Mouse (Mus musculus): ENCODE data around the gene Slc38a1.
"Not testable (repeated sequence)": the region's sequence is repeated elsewhere in the genome, so short reads cannot be mapped to it uniquely, and the experiment has no call there.

Gene Slc38a1

DNA sequence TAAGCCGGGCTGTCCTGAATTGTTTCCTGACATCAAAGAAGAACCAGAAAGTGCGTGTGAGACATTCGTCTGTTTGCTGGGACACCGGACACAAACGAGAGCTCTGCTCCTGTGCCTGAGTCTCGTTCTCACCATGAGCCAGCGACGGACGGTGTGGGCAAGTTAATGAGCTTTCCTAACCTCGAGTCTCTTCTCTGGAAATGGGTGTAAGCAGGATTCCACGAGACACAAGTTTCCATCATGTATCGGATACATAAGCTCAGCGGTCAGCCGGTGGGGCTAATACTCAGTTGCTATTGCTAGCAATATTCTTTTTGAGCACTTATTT, 15.5 kb upstream of the Slc38a1 start:
- DNase-seq (ENCODE audit: low spot score in 2 of 2), result no peak

- no peak for DNase-seq (ENCODE audit: low spot score in 2 of 2)
These were observed 15.0 kb upstream of the Slc38a1 start for GRCm38 (mm10) chr15:96657576-96658274.

DNA sequence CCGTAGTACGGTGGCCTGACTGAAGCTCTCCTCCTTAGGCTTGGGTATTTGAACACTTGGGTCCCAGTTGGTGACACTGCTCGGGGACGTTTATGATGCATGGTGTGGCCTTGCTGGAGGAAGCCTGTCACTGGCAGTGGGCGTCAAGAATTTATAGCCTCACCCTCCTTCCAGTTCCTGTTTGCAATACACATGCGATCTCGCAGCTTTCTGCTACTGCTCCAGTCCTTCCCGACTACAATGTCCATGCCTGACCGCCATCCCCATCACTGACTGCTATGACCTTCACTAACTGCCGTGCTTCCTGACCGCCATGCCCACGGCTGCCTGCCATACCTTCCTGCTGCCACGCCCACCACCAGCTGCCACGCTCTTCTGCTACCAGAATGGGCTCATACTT, 12.8 kb upstream of the Slc38a1 start:
- DNase-seq (ENCODE audit: low spot score in 2 of 2), result peak in 1 of 2 experiments; percentile 28

GRCm38 (mm10) chr15:96654714-96655113, 12.0 kb upstream of the Slc38a1 start:
- peak; percentile 28 to 47 for DNase-seq (ENCODE audit: low spot score in 2 of 2)

DNA sequence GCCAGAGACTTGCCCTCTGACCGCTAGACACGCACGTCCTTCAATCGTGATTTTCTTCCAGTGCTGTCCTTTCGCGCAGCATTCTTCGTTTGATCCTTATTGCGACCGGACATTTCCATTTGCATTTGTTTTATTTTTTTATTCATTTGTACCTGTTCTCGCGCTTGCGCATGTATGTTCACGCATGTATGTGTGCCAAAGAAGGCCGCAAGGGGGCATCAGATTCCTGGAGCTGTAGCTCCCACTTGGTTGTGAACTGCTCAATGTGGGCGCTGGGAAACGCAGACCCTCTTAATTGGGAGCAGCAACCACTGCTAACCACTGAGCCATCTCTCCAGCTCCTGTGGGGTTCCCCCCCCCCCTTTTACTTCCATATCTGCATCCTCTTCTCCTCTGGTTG, 10.3 kb upstream of the Slc38a1 start:
- no peak for DNase-seq (ENCODE audit: low spot score in 2 of 2)

DNA sequence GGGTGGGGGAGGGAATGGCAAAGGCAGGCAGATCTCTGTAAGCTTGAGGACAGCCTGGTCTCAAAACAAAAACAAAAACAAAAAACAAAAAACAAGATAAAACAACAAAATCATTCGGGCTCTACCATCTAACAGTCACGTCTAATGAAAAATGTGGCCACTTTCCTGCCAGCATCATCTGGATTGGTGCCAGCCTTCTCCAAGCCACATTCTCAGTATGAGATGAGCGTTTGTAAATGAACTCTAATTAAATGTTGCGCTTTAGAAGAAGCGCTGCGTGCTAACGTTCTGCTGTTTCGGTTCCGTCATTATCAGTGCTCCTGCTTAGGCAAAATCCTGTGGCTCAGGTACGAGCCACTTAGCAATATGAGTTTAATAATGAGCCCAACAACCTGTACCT, 9.8 kb upstream of the Slc38a1 start:
- DNase-seq (ENCODE audit: low spot score in 2 of 2), result no peak

DNA sequence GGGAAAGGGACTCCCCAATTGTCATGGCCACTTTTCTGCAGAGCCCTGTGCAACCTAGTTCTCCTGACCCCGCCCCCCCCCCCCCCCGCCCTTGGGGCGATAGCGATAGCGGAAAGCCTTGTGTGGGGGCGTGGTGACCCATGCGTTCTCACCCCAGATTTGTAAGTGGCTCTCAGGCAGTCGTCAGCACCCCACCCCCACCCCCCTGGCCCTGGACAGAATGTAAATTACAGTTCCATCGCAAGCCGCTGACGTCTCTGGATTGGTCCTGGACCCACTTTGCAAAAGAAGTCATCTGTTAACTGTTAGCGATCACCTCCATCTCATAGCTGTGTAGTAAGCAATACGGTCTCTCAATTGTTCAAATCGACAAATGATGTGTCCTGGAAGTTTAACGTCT, 4.7 kb upstream of the Slc38a1 start:
- DNase-seq (ENCODE audit: low spot score in 2 of 2), result no peak

- peak in 1 of 2 experiments; percentile 23 for DNase-seq (ENCODE audit: low spot score in 2 of 2)
These were observed 785 bp downstream of the Slc38a1 start for GRCm38 (mm10) chr15:96641821-96642435.

DNA sequence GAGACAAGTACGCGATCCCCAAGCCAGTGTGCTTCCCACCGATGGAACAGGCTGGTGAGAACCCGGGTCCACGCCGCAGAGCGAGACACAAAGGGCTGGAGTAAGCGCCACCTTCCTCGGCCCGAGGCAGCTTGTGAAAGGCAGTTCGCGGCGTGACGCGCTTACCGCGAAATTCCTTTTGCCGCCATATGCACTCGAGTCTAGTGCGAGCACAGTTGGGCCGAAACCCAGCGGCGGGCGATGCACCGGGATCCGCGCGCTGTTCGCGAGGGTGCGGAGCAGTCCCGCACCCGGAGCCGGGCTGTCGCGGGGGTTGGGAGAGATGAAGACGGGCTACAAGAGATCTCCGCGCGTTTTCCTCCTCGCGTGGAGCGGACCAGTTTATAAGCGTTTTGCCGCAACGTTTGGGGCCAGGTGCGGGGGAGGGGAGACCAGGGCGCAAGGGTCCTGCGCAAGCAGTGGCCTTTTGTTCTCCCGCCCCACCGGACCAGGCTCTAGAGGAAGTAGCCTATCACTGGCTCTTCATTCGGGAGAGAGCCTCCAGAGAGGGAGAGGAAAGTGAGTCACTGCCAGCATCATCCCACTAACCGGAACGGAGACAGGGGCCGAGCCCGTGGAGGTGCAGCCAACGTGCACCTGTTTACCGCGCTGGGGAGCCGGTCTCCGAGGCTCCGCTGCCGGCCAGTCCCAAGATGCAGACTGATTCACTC, 1.4 kb downstream of the Slc38a1 start:
- peak; percentile 38 to 46 for DNase-seq (ENCODE audit: low spot score in 2 of 2)

DNA sequence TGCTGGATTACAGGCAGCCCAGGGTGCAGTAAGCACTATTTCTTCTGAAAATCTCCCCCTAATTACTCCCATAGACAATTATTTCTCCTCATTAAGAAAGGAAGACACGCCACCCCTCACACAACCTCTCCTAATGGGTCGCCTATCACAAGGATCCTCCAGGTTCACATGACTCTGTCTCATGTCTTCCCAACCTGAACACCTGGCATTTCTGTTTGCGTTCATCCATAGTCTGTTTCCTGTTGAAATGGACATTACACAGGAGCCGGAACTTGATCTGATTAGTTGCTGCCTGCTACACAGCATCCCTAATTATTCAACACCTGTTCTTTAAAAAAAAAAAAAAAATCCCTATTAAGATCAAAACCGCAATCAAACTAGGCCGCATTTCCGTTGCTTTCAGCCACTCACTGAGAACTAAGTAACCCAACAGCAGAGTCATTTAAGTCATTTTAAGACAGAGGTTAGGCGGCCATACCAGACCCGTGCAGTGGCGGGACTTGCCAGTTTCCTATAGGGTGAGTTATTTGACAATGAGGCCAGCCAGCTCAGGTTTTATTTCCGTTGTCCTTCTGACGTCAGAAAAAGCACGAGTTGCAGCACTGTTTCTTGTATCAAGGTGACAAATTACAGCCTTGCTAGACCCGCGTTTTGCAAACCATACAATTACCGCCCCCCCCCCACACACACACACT, 2.3 kb downstream of the Slc38a1 start:
- DNase-seq (ENCODE audit: low spot score in 2 of 2), result peak in 1 of 2 experiments; percentile 22

DNA sequence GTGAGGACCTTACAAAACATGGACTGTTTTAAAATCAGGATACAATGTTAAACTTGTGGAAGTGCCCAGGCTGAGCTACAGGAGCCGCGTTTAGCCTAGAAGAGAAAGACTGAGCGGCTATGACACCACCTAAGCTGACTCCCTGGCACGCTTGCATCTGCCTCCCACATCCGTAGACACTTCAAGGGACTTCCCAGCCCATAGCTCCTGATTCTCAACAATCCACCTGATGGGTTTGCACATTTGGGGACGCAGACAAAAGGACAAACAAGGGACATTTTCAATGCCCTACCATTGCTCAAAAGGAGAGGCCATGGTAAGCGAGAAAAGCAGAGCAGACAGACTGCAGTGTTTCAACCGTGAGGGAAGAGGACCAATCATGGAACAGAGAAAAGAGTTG, 3.1 kb downstream of the Slc38a1 start:
- no peak for DNase-seq (ENCODE audit: low spot score in 2 of 2)

DNA sequence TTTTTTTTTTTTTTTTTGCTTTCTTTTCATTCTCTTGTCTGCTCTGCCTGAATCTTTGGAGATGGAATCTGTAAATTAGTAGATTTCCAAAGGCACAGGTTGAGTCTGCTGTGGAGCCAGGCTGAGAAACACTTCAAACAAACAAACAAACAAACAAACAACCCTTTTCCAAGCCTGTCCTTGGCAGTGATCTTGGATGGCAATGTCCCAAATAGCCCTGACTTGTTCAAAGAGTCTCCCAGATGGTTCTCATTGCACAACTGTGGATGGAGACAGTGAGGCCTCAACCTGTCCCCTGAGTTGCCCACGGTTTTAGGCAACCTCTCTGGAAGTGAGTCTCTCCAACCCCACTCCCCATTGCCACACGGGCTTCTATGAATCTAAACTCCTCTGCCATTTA, 4.1 kb downstream of the Slc38a1 start:
- no peak for DNase-seq (ENCODE audit: low spot score in 2 of 2)

GRCm38 (mm10) chr15:96638173-96638572, 4.5 kb downstream of the Slc38a1 start:
- no peak for DNase-seq (ENCODE audit: low spot score in 2 of 2)

DNA sequence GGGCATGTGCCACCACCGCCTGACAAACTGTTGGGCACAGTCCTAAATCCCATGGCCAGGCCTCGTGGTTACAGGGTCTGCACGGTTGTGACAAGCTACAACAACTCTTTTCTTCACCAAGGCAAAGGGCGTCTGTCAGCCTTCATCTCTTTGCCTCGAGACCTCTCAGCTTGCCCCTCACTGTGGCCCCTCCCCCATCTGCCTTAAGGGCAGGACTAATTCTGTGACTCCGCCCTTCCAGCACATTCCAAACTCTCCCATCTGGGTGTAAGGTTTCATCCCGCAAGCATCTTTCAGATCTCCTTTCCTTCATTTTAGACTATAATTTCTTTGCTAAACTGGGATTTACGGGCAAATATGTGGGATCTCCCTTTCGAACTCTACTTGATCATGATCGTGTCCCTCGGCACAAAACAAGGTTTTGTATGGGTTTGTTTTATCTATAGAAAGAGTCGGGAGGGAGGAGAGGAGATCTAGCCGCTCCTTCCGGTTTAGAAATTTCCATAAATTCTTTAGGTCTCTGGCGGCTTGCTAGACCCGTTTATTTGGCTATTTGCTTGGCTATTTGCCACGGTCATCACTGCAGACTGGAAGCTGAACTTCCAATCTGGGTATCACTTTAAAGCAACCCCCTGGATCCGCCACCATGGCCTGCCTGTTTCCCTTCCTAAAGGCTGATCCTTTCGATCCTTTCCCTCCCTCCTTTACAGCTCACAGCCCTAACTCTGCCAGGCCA, 7.9 kb downstream of the Slc38a1 start:
- no peak for DNase-seq (ENCODE audit: low spot score in 2 of 2)

GRCm38 (mm10) chr15:96632201-96632600, 10.5 kb downstream of the Slc38a1 start:
- DNase-seq (ENCODE audit: low spot score in 2 of 2), result no peak

GRCm38 (mm10) chr15:96631107-96631718, 11.5 kb downstream of the Slc38a1 start:
- DNase-seq (ENCODE audit: low spot score in 2 of 2), result no peak

- DNase-seq (ENCODE audit: low spot score in 2 of 2), result no peak
These were observed 14.5 kb downstream of the Slc38a1 start for GRCm38 (mm10) chr15:96628256-96628655.

DNA sequence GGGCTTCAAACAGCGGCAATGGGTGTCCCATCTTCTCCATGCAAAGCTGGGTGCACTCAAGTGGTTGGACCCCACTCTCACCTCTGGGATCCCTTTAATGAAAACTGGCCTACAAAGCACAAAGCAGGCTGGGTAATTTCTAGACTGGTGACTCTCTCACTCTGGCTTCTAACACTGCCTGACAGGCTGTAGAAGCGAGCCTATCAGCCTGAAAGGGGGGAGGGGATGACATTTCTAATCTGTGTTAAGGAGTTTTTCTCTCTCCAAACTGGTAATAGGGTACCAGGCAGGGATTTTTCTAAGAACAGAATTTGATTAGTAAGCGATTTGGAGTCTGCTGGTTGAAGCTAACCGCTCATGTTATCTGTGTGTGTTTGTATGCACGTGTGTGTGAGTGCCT, 15.8 kb downstream of the Slc38a1 start:
- no peak for DNase-seq (ENCODE audit: low spot score in 2 of 2)

DNA sequence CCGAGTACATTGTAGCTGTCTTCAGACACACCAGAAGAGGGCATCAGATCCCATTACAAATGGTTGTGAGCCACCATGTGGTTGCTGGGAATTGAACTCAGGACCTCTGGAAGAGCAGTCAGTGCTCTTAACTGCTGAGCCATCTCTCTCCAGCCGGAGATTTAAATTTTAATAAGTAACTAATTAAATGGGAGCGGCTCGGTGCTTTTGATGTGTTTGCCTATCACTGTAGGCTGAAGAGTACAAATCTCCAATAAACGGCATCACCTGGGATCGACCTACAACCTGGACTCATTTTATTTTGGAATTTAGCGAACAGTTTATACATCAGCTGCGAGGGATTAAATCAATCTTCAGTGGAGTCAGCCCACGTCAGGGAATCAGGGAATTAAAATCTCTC, 17.7 kb downstream of the Slc38a1 start:
- not testable (repeated sequence) for DNase-seq (ENCODE audit: low spot score in 2 of 2)

DNA sequence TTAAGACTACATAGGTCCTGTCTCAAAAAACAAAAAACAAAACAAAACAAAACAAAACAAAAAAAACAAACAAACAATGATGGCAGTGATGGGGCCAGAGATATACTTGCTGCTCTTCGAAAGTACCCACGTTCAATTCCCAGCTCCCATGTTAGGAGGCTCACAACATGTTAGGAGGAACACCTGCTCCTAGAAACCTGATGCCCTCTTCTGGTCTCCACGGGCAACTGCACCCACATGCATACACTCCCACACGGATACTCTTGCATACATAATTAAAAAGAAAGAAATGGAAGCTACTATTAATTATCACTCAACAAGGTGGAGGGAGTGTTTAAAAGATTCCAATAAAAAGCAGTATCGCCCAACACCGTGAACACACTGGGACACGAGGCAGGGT, 20.3 kb downstream of the Slc38a1 start:
- DNase-seq (ENCODE audit: low spot score in 2 of 2), result no peak

- DNase-seq (ENCODE audit: low spot score in 2 of 2), result no peak
These were observed 21.0 kb downstream of the Slc38a1 start for GRCm38 (mm10) chr15:96621686-96622085.
